Mouse (Mus musculus) kidney, embryonic 16.5 days (tissue): Measurements from ENCODE around the gene Tmem39b. TPM values are rescaled to one million over a fixed set of nuclear protein-coding genes. Genes with fewer than 3 reads are reported as not detected.

ENCODE experiments used
- ATAC-seq: fragments of 200-750 bp; cut with Nextera tagmentation; 2 replicates; pipeline ENCODE4 v1.8.0; 2017; ENCODE audit warnings: moderate TSS enrichment; ENCODE audit not compliant: low FRiP score, low TSS enrichment
- H3K27ac ChIP-seq: fragments of 300-500 bp; sonication (generic); 2 replicates; pipeline ENCODE4 v1.5.1; 2014; ENCODE audit warnings: low read length
- H3K27me3 ChIP-seq: fragments of 300-500 bp; sonication (generic); 2 replicates; pipeline ENCODE4 v1.6.1; 2014; ENCODE audit warnings: low read length, control low read depth, mixed read lengths; ENCODE audit not compliant: insufficient read depth
- H3K36me3 ChIP-seq: fragments of 300-500 bp; sonication (generic); 2 replicates; pipeline ENCODE4 v1.6.1; 2014; ENCODE audit warnings: low read length, control low read depth, mixed read lengths; ENCODE audit not compliant: insufficient read depth
- H3K4me1 ChIP-seq: fragments of 300-500 bp; sonication (generic); 2 replicates; pipeline ENCODE4 v1.6.1; 2014; ENCODE audit warnings: low read length, control low read depth, mixed read lengths; ENCODE audit not compliant: insufficient read depth
- H3K4me2 ChIP-seq: fragments of 300-500 bp; sonication (generic); replicated peaks from 2 replicates; pipeline ENCODE4 v1.6.1; 2014; ENCODE audit warnings: low read depth, low read length
- H3K4me3 ChIP-seq: fragments of 300-500 bp; sonication (generic); 2 replicates; pipeline ENCODE4 v1.5.1; 2014; ENCODE audit warnings: mild to moderate bottlenecking, low read length
- H3K9ac ChIP-seq: fragments of 300-500 bp; sonication (generic); replicated peaks from 2 replicates; pipeline ENCODE4 v1.6.1; 2014; ENCODE audit warnings: low read length
- H3K9me3 ChIP-seq: fragments of 300-500 bp; sonication (generic); 2 replicates; pipeline ENCODE4 v1.6.1; 2016; ENCODE audit warnings: low read length, control low read depth
- WGBS: fragments of 180-500 bp; shearing (Covaris S2); extraction: QIAGEN DNeasy Blood & Tissue Kit; methylation state at CpG from one replicate; pipeline ENCODE4 v1.1.7; 2014; 5-methylcytosine and 5-hydroxymethylcytosine counted together
- polyA plus RNA-seq: library from polyadenylated mRNA; unstranded; fragments of >200 nt; fragmentation: Nextera tagmentation; extraction: Ambion mirVana; gene quantifications from 2 replicates; pipeline ENCODE4 v1.2.1, GENCODE M21; 2015

Gene Tmem39b
- 20.6 and 21.7 TPM in 2 replicates for polyA plus RNA-seq

GRCm38 (mm10) chr4:129696158-129696985 is at the start of gene Tmem39b:
Tmem39b (minus strand) TSS chr4:129696838.
- H3K27me3 ChIP-seq: no peaks in the 10 kb centered on the region
- 0% methylated on average over 49 of the region's 57 CpGs for WGBS
- ATAC-seq: peak; percentile 88
- H3K4me3 ChIP-seq: peak within 1 kb of the TSS; percentile 82
- peak within 1 kb of the TSS; percentile 80 for H3K27ac ChIP-seq
- H3K4me2 ChIP-seq: peak within 1 kb of the TSS; percentile 81
- H3K9me3 ChIP-seq: no peaks in the 10 kb centered on the region
- peak within 1 kb of the TSS; percentile 79 for H3K9ac ChIP-seq
- peaks cover 20% of the 10 kb centered on the region for H3K36me3 ChIP-seq
- peaks cover 17% of the 10 kb centered on the region for H3K4me1 ChIP-seq

GRCm38 (mm10) chr4:129746106-129746505 is 49.5 kb upstream of the Tmem39b start:
- 62% methylated on average over 1 of the region's 1 CpGs for WGBS
- no peak overlapping the region for H3K4me3 ChIP-seq
- H3K4me1 ChIP-seq: peaks cover 7% of the 10 kb centered on the region
- no peak overlapping the region for H3K9ac ChIP-seq
- H3K27ac ChIP-seq: no peak overlapping the region
- ATAC-seq: no peak
- no peak overlapping the region for H3K4me2 ChIP-seq
- no peaks in the 10 kb centered on the region for H3K36me3 ChIP-seq
- H3K9me3 ChIP-seq: no peaks in the 10 kb centered on the region
- no peaks in the 10 kb centered on the region for H3K27me3 ChIP-seq

GRCm38 (mm10) chr4:129743494-129743893 is 46.9 kb upstream of the Tmem39b start:
- WGBS: 39% methylated on average over 2 of the region's 2 CpGs
- H3K27me3 ChIP-seq: no peaks in the 10 kb centered on the region
- peak overlapping the region; percentile 96 for H3K9ac ChIP-seq
- H3K27ac ChIP-seq: peak overlapping the region; percentile 100
- no peak for ATAC-seq
- H3K4me3 ChIP-seq: peak overlapping the region; percentile 100; the same call in 1 of the 2 replicates
- H3K9me3 ChIP-seq: no peaks in the 10 kb centered on the region
- no peaks in the 10 kb centered on the region for H3K36me3 ChIP-seq
- peak overlapping the region; percentile 61 for H3K4me2 ChIP-seq
- peaks cover 24% of the 10 kb centered on the region for H3K4me1 ChIP-seq

- Histone ChIP-seq H3K9me3 (no peaks in the 10 kb centered on the region), H3K9ac (peak overlapping the region; percentile 96), H3K27me3 (no peaks in the 10 kb centered on the region), H3K4me3 (peak overlapping the region; percentile 100), H3K4me1 (peaks cover 24% of the 10 kb centered on the region), H3K27ac (peak overlapping the region; percentile 100), H3K36me3 (no peaks in the 10 kb centered on the region), H3K4me2 (peak overlapping the region; percentile 61)
- ATAC-seq: no peak
- WGBS: 9% methylated on average over 7 of the region's 7 CpGs
These were observed 46.4 kb upstream of the Tmem39b start for GRCm38 (mm10) chr4:129743010-129743390.

GRCm38 (mm10) chr4:129742232-129743009 is 45.8 kb upstream of the Tmem39b start, which contains the start of gene Khdrbs1:
Khdrbs1 (minus strand) TSS chr4:129742303.
- Histone ChIP-seq H3K36me3 (no peaks in the 10 kb centered on the region), H3K4me3 (peak within 1 kb of the TSS; percentile 100), H3K9me3 (no peaks in the 10 kb centered on the region), H3K4me1 (peaks cover 24% of the 10 kb centered on the region), H3K27me3 (no peaks in the 10 kb centered on the region), H3K4me2 (peak within 1 kb of the TSS; percentile 72), H3K9ac (peak within 1 kb of the TSS; percentile 100), H3K27ac (peak within 1 kb of the TSS; percentile 100)
- WGBS: under 1% methylated on average over 70 of the region's 76 CpGs
- peak; percentile 96 for ATAC-seq

GRCm38 (mm10) chr4:129741974-129742231 is 45.3 kb upstream of the Tmem39b start:
- 0% methylated on average over 34 of the region's 34 CpGs for WGBS
- H3K27ac ChIP-seq: peak overlapping the region; percentile 96
- peak overlapping the region; percentile 72 for H3K4me2 ChIP-seq

GRCm38 (mm10) chr4:129741251-129741973 is 44.8 kb upstream of the Tmem39b start:
- 0 out of 2 replicates have a peak, but pooled peaks cover 5% of the 10 kb centered on the region for H3K36me3 ChIP-seq
- peak overlapping the region; percentile 100 for H3K9ac ChIP-seq
- peak overlapping the region; percentile 96 for H3K27ac ChIP-seq
- ATAC-seq: peak; percentile 24
- peaks cover 27% of the 10 kb centered on the region for H3K4me1 ChIP-seq
- under 1% methylated on average over 62 of the region's 62 CpGs for WGBS
- H3K27me3 ChIP-seq: no peaks in the 10 kb centered on the region
- no peaks in the 10 kb centered on the region for H3K9me3 ChIP-seq
- peak overlapping the region; percentile 100 for H3K4me3 ChIP-seq
- peak overlapping the region; percentile 72 for H3K4me2 ChIP-seq

More at GRCm38 (mm10) chr4:129741974-129742231, 45.3 kb upstream of the Tmem39b start:
- peak; percentile 44; the same call in 1 of the 2 replicates for ATAC-seq
- Histone ChIP-seq H3K36me3 (0 out of 2 replicates have a peak, but pooled peaks cover 5% of the 10 kb centered on the region), H3K9ac (peak overlapping the region; percentile 100), H3K27me3 (no peaks in the 10 kb centered on the region), H3K4me3 (peak overlapping the region; percentile 100), H3K4me1 (peaks cover 27% of the 10 kb centered on the region), H3K9me3 (no peaks in the 10 kb centered on the region)

- Histone ChIP-seq H3K9ac (no peak overlapping the region), H3K4me3 (peak overlapping the region; percentile 14; the same call in 1 of the 2 replicates), H3K9me3 (no peaks in the 10 kb centered on the region), H3K36me3 (0 out of 2 replicates have a peak, but pooled peaks cover 5% of the 10 kb centered on the region), H3K4me1 (peaks cover 27% of the 10 kb centered on the region), H3K4me2 (peak overlapping the region; percentile 72), H3K27me3 (no peaks in the 10 kb centered on the region), H3K27ac (no peak overlapping the region)
- WGBS: 66% methylated on average over 4 of the region's 4 CpGs
- no peak for ATAC-seq
These were observed 42.5 kb upstream of the Tmem39b start for GRCm38 (mm10) chr4:129739111-129739645.

- Histone ChIP-seq H3K9ac (no peak overlapping the region), H3K4me1 (peaks cover 24% of the 10 kb centered on the region), H3K27me3 (no peaks in the 10 kb centered on the region), H3K27ac (no peak overlapping the region), H3K9me3 (no peaks in the 10 kb centered on the region), H3K36me3 (0 out of 2 replicates have a peak, but pooled peaks cover 5% of the 10 kb centered on the region), H3K4me2 (no peak overlapping the region), H3K4me3 (no peak overlapping the region)
- ATAC-seq: no peak
- 76% methylated on average over 1 of the region's 1 CpGs for WGBS
These were observed 39.5 kb upstream of the Tmem39b start for GRCm38 (mm10) chr4:129736173-129736572.
